Mouse (Mus musculus) kidney, embryonic 16.5 days (tissue): Measurements from ENCODE around the gene Zfp652. TPM values are rescaled to one million over a fixed set of nuclear protein-coding genes. Genes with fewer than 3 reads are reported as not detected.

ENCODE experiments used
- ATAC-seq: fragments of 200-750 bp; cut with Nextera tagmentation; 2 replicates; pipeline ENCODE4 v1.8.0; 2017; ENCODE audit warnings: moderate TSS enrichment; ENCODE audit not compliant: low FRiP score, low TSS enrichment
- H3K27ac ChIP-seq: fragments of 300-500 bp; sonication (generic); 2 replicates; pipeline ENCODE4 v1.5.1; 2014; ENCODE audit warnings: low read length
- H3K27me3 ChIP-seq: fragments of 300-500 bp; sonication (generic); 2 replicates; pipeline ENCODE4 v1.6.1; 2014; ENCODE audit warnings: low read length, control low read depth, mixed read lengths; ENCODE audit not compliant: insufficient read depth
- H3K36me3 ChIP-seq: fragments of 300-500 bp; sonication (generic); 2 replicates; pipeline ENCODE4 v1.6.1; 2014; ENCODE audit warnings: low read length, control low read depth, mixed read lengths; ENCODE audit not compliant: insufficient read depth
- H3K4me1 ChIP-seq: fragments of 300-500 bp; sonication (generic); 2 replicates; pipeline ENCODE4 v1.6.1; 2014; ENCODE audit warnings: low read length, control low read depth, mixed read lengths; ENCODE audit not compliant: insufficient read depth
- H3K4me2 ChIP-seq: fragments of 300-500 bp; sonication (generic); replicated peaks from 2 replicates; pipeline ENCODE4 v1.6.1; 2014; ENCODE audit warnings: low read depth, low read length
- H3K4me3 ChIP-seq: fragments of 300-500 bp; sonication (generic); 2 replicates; pipeline ENCODE4 v1.5.1; 2014; ENCODE audit warnings: mild to moderate bottlenecking, low read length
- H3K9ac ChIP-seq: fragments of 300-500 bp; sonication (generic); replicated peaks from 2 replicates; pipeline ENCODE4 v1.6.1; 2014; ENCODE audit warnings: low read length
- H3K9me3 ChIP-seq: fragments of 300-500 bp; sonication (generic); 2 replicates; pipeline ENCODE4 v1.6.1; 2016; ENCODE audit warnings: low read length, control low read depth
- WGBS: fragments of 180-500 bp; shearing (Covaris S2); extraction: QIAGEN DNeasy Blood & Tissue Kit; methylation state at CpG from one replicate; pipeline ENCODE4 v1.1.7; 2014; 5-methylcytosine and 5-hydroxymethylcytosine counted together
- polyA plus RNA-seq: library from polyadenylated mRNA; unstranded; fragments of >200 nt; fragmentation: Nextera tagmentation; extraction: Ambion mirVana; gene quantifications from 2 replicates; pipeline ENCODE4 v1.2.1, GENCODE M21; 2015

The Zfp652 gene
- polyA plus RNA-seq, 1 experiment from 2014 or later, result 24.0 TPM

DNA sequence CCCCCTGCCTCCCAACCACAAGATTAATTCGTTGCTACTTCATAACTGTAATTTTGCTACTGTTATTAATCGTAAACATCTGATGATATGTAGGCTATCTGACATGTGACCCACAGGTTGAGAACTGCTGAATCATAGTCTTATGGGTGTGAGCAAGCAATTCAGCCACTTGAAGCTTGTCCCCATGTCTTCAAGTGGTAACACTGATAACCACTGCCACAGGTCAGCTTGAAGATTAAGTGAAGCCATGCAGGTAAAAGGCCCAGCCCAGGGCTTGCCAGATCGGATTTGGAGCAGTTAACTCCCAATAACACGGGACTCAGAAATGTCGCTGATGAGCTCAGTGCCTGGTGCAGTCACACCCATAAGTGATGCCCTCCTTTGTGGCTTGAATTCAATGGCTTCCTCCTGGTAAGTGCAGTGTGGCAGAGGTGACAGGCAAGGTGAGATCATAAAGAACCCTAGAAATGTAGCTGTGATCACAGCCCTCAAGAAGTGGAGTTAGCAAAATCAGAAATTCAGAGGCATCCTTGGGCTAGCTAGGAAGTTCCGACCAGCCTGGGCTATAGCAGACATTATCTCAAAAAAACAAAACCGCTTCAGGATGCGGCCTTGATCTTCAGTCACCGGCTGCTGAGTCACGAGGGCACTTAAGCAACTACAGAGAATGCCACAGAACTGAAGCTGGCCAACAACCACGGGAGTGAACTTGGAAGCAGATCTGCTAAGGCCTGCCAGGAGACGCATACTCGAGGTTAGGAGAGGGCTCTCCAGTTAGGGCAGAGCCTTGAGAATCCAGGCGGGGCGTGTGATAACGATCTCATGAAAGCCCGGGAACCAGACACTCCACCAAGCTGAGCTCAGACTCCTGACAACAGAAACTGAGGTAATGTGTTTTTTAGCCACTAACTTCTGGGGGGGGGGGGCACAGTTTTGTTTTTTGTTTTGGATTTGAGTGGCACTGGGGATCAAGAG, 65.1 kb downstream of the Zfp652 start:
- Histone ChIP-seq H3K9ac (no peak overlapping the region), H3K4me3 (no peak overlapping the region), H3K4me1 (no peaks in the 10 kb centered on the region), H3K4me2 (no peak overlapping the region), H3K27ac (no peak overlapping the region), H3K27me3 (no peaks in the 10 kb centered on the region), H3K9me3 (no peaks in the 10 kb centered on the region), H3K36me3 (0 out of 2 replicates have a peak, but pooled peaks cover 5% of the 10 kb centered on the region)
- 0 out of 2 replicates have a peak, but pooled peaks have one; percentile 23 for ATAC-seq
- WGBS, result 66% methylated on average over 17 of the region's 17 CpGs

DNA sequence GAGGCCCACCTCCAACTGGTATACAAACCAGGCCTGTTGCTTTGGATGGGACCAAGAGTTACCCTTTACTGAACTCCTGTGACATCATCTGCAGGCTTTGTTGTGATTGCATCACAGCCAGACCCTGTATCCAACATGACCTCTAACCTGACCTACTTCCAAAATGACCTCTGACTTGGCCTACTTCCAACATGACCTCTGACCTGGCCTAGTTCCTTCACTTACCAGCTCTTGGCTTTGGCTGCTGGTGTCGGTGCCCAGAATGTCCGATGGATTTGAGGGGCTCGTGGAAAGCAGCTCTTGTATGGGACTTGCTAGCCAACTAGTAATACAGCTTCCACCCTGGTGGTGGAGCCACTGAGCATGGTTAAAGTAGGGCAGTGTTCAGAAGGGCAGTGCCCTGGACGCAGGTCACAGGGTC, 66.4 kb downstream of the Zfp652 start:
- no peak overlapping the region for H3K4me3 ChIP-seq
- no peak overlapping the region for H3K27ac ChIP-seq
- H3K9ac ChIP-seq, result no peak overlapping the region
- no peaks in the 10 kb centered on the region for H3K4me1 ChIP-seq
- 78% methylated on average over 4 of the region's 4 CpGs for WGBS
- no peaks in the 10 kb centered on the region for H3K27me3 ChIP-seq
- H3K9me3 ChIP-seq, result no peaks in the 10 kb centered on the region
- H3K4me2 ChIP-seq, result no peak overlapping the region
- 0 out of 2 replicates have a peak, but pooled peaks cover 5% of the 10 kb centered on the region for H3K36me3 ChIP-seq
- no peak for ATAC-seq

DNA sequence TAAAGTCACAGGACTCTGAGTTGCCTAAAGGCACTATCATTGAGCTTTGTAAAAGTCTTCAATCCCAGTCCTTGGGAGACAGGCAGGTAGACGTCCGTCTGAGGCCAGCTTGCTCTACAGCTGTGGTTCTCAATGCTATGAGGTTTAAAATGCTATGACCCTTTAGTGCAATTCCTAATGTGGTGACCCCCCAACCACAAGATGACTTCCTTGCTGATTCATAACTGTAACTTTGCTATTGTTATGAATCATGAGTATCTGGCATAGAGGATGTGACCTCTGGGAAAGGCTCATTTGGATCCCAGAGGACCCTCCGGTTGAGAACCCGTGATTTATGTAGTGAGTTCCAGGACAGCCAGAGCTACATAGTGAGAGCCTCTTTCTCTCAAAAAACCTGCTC, 66.9 kb downstream of the Zfp652 start:
- WGBS, result 79% methylated on average over 4 of the region's 4 CpGs
- Histone ChIP-seq H3K27ac (no peak overlapping the region), H3K4me3 (no peak overlapping the region), H3K9me3 (no peaks in the 10 kb centered on the region), H3K36me3 (0 out of 2 replicates have a peak, but pooled peaks cover 5% of the 10 kb centered on the region), H3K27me3 (no peaks in the 10 kb centered on the region), H3K4me1 (no peaks in the 10 kb centered on the region), H3K4me2 (no peak overlapping the region), H3K9ac (no peak overlapping the region)
- ATAC-seq, result no peak

DNA sequence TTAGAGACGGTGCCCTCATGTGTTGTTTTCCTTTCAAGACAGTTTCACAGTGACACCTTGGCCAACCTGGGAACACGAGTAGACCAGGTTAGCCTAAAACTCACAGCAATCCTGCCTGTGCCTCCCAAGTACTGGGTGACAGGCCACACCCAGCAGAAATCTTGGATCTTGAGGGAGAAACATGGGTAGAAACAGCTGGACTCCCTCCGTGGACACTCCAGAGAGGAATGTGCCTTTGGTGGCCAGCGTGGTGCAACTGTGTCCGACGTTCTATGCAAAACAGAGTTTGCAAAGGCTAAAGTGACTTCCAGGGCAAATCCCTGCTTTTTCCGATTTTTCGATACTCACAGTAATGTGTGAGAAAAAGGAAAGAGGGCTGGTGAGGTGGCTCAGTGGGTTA, 68.0 kb downstream of the Zfp652 start:
- no peak overlapping the region for H3K4me2 ChIP-seq
- H3K4me1 ChIP-seq, result no peaks in the 10 kb centered on the region
- no peak overlapping the region for H3K27ac ChIP-seq
- 0 out of 2 replicates have a peak, but pooled peaks cover 5% of the 10 kb centered on the region for H3K36me3 ChIP-seq
- H3K4me3 ChIP-seq, result no peak overlapping the region
- H3K9me3 ChIP-seq, result no peaks in the 10 kb centered on the region
- H3K9ac ChIP-seq, result no peak overlapping the region
- H3K27me3 ChIP-seq, result no peaks in the 10 kb centered on the region
- ATAC-seq, result no peak
- WGBS, result 83% methylated on average over 8 of the region's 8 CpGs

DNA sequence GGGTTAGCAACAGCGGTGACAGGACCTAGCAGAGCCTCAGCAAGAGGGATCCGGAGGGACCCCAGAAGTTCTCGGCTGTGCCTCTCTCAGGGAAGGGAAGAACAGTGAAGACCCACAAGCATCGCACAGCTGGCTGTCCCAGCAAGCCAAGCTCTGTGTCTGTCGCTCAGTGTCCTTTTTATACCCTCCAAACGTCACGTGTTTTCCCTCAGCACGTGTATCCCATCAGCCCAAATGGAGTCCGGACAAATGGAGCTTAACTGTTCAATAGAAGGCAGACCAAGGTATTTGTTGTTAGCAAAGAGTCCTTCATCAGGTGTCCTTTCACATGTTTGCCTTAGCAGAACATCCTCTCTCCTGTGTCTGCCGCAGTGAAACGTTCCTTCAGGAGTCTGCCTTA, 69.1 kb downstream of the Zfp652 start:
- Histone ChIP-seq H3K4me2 (no peak overlapping the region), H3K9ac (no peak overlapping the region), H3K9me3 (no peaks in the 10 kb centered on the region), H3K36me3 (no peaks in the 10 kb centered on the region), H3K4me1 (no peaks in the 10 kb centered on the region), H3K4me3 (no peak overlapping the region), H3K27ac (no peak overlapping the region), H3K27me3 (no peaks in the 10 kb centered on the region)
- WGBS, result 73% methylated on average over 11 of the region's 11 CpGs
- no peak for ATAC-seq

DNA sequence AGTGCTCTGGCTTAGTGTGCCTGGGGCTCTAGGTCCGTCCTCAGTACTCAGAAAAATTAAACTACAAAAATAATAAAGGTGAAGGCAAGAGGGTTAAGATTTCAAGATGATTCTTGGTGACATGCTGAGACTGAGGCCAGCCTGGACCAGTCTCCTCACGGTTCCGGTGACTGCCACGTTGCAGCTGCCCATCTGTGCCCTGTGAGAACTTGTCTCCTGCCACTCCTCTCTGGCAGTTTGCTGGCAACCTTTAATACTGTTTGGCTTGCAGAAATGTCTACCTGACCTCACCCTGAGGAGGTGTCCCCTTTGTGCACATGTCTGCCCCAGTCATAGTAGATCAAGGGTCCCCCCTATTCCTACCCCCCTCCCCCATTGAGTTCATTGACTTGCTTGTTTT, 71.0 kb downstream of the Zfp652 start:
- no peak overlapping the region for H3K4me3 ChIP-seq
- H3K27me3 ChIP-seq, result no peaks in the 10 kb centered on the region
- ATAC-seq, result no peak
- H3K9me3 ChIP-seq, result no peaks in the 10 kb centered on the region
- no peaks in the 10 kb centered on the region for H3K36me3 ChIP-seq
- H3K4me2 ChIP-seq, result no peak overlapping the region
- WGBS, result 79% methylated on average over 4 of the region's 4 CpGs
- no peak overlapping the region for H3K9ac ChIP-seq
- H3K4me1 ChIP-seq, result no peaks in the 10 kb centered on the region
- no peak overlapping the region for H3K27ac ChIP-seq

DNA sequence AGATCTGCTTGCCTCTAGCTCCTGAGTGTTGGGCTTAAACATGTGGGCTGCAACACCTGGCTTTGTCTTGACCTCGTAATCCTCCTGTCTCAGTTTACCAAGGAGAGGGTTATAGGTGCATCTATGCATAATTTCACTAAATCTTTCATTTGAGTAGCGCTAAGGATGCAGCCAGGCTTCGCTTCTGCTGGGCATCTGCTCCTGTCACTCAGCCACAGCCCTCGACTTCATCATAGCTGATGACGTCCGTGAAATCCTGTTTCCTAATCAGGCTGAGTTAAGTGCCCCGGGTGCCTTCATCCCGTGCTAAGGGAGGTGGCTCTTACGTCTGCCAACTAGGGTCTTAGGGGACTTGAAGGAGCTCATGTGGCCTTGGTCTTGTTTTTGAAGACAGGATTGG, 71.5 kb downstream of the Zfp652 start:
- Histone ChIP-seq H3K36me3 (no peaks in the 10 kb centered on the region), H3K4me1 (no peaks in the 10 kb centered on the region), H3K27me3 (no peaks in the 10 kb centered on the region), H3K9me3 (no peaks in the 10 kb centered on the region), H3K27ac (no peak overlapping the region), H3K4me2 (no peak overlapping the region), H3K9ac (no peak overlapping the region), H3K4me3 (no peak overlapping the region)
- no peak for ATAC-seq
- 87% methylated on average over 9 of the region's 9 CpGs for WGBS

DNA sequence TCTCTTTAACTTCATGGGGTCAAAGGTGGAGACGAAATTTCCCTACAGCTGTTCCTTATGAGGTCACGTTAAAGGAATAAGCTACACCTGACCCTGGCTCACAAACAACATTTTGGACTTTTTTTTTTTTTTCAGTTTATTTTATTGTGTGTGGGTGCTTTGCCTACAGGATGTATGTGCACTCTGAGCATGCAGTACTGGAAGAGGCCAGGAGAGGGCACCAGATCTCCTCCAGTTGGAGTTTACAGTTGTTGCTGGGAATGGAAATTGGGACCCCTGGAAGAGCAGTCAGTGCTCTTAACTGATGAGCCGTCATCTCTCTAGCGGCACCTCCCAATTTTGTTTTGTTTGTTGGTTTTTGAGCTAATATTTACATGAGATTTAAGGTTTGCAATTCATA, 73.2 kb downstream of the Zfp652 start:
- Histone ChIP-seq H3K9me3 (no peaks in the 10 kb centered on the region), H3K27me3 (no peaks in the 10 kb centered on the region), H3K9ac (no peak overlapping the region), H3K4me1 (no peaks in the 10 kb centered on the region), H3K27ac (no peak overlapping the region), H3K4me3 (no peak overlapping the region), H3K4me2 (no peak overlapping the region), H3K36me3 (no peaks in the 10 kb centered on the region)
- ATAC-seq, result no peak
- 92% methylated on average over 4 of the region's 4 CpGs for WGBS

DNA sequence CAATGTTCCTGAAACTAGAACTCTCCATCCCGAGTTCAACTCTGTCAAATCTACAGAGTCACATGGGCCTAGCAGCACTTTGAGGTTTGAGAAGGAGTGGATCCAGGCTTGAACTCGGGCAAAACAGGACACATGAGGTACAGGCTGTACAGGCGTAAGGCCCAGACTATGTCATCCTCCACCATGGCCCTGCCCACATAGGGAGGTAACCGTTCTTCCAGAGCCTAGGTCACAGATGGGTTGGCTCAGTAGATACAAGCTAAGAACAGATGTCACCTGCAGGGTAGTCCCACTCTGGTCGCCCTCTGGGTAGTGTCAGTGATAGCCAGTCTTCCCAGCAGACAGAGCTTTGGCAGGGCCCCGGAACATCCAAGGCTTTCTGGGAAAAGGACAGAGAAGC, 74.0 kb downstream of the Zfp652 start:
- Histone ChIP-seq H3K4me2 (no peak overlapping the region), H3K9me3 (no peaks in the 10 kb centered on the region), H3K9ac (no peak overlapping the region), H3K27ac (no peak overlapping the region), H3K36me3 (no peaks in the 10 kb centered on the region), H3K4me3 (no peak overlapping the region), H3K27me3 (no peaks in the 10 kb centered on the region), H3K4me1 (no peaks in the 10 kb centered on the region)
- no peak; the same call in 1 of the 2 replicates for ATAC-seq
- WGBS, result 74% methylated on average over 6 of the region's 6 CpGs

DNA sequence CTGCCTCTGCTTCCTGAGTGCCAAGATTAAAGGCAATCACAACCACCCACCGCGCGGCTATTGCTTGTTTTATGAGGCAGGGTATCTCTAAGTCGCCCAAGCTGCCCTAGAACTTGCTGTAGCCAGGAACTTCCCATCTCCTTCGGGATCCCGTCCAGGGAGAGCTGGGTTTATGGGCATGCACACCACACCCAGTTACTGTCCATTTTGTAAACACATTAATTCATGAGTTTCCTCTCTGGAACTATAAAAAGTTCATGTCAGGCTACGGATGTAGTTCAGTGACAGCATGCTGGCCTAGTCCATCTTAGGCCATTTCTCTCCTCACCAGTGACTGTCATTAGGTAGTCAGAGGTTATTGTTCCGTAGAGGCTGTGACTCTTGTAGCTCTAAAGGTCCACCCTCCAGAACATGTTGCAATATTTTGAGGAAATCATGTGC, 77.0 kb downstream of the Zfp652 start:
- Histone ChIP-seq H3K4me3 (no peak overlapping the region), H3K9ac (no peak overlapping the region), H3K27me3 (no peaks in the 10 kb centered on the region), H3K36me3 (no peaks in the 10 kb centered on the region), H3K4me2 (no peak overlapping the region), H3K9me3 (no peaks in the 10 kb centered on the region), H3K27ac (no peak overlapping the region), H3K4me1 (peaks cover 6% of the 10 kb centered on the region; the same call in 1 of the 2 replicates)
- WGBS, result 75% methylated on average over 8 of the region's 8 CpGs
- no peak for ATAC-seq
